In genomic region chr12:24955137-24955536, GRCm38 (mm10) we compare ENCODE assay signal across 35 mouse cellular contexts.
"Had no signal": no experiment of that assay in that cellular context is flagged by ENCODE, and none has a peak within 500 bp of the region (broad histone marks: within the 10 kb centered on the region; RNA-seq: fewer than 3 reads in every experiment).

No protein-coding gene starts in this region.

- H3K4me1 ChIP-seq: hindbrain, embryonic 10.5 days; hindbrain, embryonic 12.5 days; hindbrain, embryonic 13.5 days; hindbrain, embryonic 15.5 days; intestine, embryonic 15.5 days had no signal

- H3K27ac ChIP-seq: heart, embryonic 10.5 days; heart, embryonic 15.5 days; hindbrain, embryonic 10.5 days; hindbrain, embryonic 12.5 days; hindbrain, embryonic 13.5 days; hindbrain, embryonic 14.5 days; hindbrain, embryonic 15.5 days; hindbrain, postnatal 0 days; intestine, embryonic 15.5 days; kidney, embryonic 15.5 days; kidney, postnatal 0 days; layer of hippocampus, adult 2 months; left cerebral cortex, adult 2 months had no signal

- H3K4me2 ChIP-seq: heart, embryonic 11.5 days; heart, embryonic 12.5 days; heart, embryonic 15.5 days; hindbrain, embryonic 12.5 days; hindbrain, embryonic 13.5 days; hindbrain, embryonic 14.5 days; hindbrain, embryonic 15.5 days; intestine, embryonic 15.5 days; kidney, embryonic 15.5 days had no signal

- H3K9me3 ChIP-seq: heart, embryonic 10.5 days; heart, embryonic 15.5 days; hindbrain, embryonic 13.5 days; hindbrain, embryonic 15.5 days; intestine, embryonic 15.5 days had no signal

- H3K9ac ChIP-seq: heart, embryonic 12.5 days; heart, embryonic 15.5 days; hindbrain, embryonic 12.5 days; hindbrain, embryonic 13.5 days; hindbrain, embryonic 14.5 days; hindbrain, embryonic 15.5 days; intestine, embryonic 15.5 days; kidney, embryonic 15.5 days had no signal

- H3K27me3 ChIP-seq: heart, embryonic 12.5 days; heart, embryonic 15.5 days; hindbrain, embryonic 12.5 days; hindbrain, embryonic 13.5 days; hindbrain, embryonic 15.5 days; intestine, embryonic 15.5 days; kidney, embryonic 15.5 days had no signal

- ATAC-seq: hindbrain, embryonic 16.5 days; hindbrain, postnatal 0 days; inflammation-experienced regulatory T-cells, adult 6 months; intestine, embryonic 15.5 days; intestine, embryonic 16.5 days; intestine, postnatal 0 days had no signal

- H3K4me3 ChIP-seq: heart, embryonic 10.5 days; heart, embryonic 12.5 days; heart, embryonic 15.5 days; hindbrain, embryonic 10.5 days; hindbrain, embryonic 12.5 days; hindbrain, embryonic 13.5 days; hindbrain, embryonic 15.5 days; intestine, embryonic 15.5 days; kidney, embryonic 15.5 days; layer of hippocampus, adult 2 months; left cerebral cortex, adult 2 months had no signal

- DNase-seq: heart, postnatal 10 days; heart, postnatal 14 days; heart, postnatal 36 days; heart, postnatal 4 days; kidney, adult 11 months; kidney, adult 18-20 months; kidney, adult 2 months; kidney, adult 8-10 months; kidney, adult 9 months; kidney, postnatal 10 days; kidney, postnatal 14 days; kidney, postnatal 25 days; kidney, postnatal 36 days; kidney, postnatal 4 days; layer of hippocampus, adult 9-11 months; layer of hippocampus, postnatal 36 days had no signal
